Mouse (Mus musculus) kidney, adult 9 months (tissue): Measurements from ENCODE around the gene Gm9603.
"Not testable (repeated sequence)": the region's sequence is repeated elsewhere in the genome, so short reads cannot be mapped to it uniquely, and the experiment has no call there.

Experiments
- DNase-seq: peaks from one replicate; pipeline ENCODE4 v3.0.0; 2022

The Gm9603 gene

DNA sequence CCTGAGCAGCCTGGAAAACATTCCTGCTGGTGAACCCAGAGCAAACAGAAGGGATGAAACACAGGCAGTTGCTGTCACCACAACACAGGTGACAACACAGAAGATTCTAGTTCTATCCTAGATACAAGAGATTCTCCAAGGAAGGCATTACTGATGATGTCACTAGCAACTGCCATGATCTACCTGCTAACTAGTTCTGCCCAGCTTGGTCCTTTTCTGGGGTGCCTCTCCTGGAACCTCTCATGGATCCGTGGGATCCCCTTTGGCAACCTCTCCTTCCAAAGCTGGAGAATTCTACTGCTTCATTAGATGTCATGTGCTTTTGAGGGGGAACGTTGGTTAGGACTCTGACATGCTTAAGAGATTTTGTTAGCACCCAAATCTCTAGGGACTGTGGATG lies at the start of gene Gm9603:
Gm9603 (minus strand) TSS at position 101 of the 400 bp plus-strand sequence.
- DNase-seq, result not testable (repeated sequence)

DNA sequence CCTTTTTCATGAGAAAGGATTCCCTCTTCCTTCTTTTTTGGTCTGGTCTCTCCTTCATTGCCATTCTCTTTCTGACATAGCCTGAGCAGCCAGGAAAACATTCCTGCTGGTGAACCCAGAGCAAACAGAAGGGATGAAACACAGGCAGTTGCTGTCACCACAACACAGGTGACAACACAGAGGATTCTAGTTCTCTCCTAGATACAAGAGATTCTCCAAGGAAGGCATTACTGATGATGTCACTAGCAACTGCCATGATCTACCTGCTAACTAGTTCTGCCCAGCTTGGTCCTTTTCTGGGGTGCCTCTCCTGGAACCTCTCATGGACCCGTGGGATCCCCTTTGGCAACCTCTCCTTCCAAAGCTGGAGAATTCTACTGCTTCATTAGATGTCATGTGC lies 54.3 kb downstream of the Gm9603 start, which contains the start of gene Gm8265:
Gm8265 (minus strand) TSS at position 101 of the 400 bp plus-strand sequence.
- DNase-seq, result not testable (repeated sequence)
